Comparison of ENCODE assay signal across 8 mouse cellular contexts in genomic region chr17:35240384-35241304, GRCm38 (mm10). TPM values are rescaled to one million over a fixed set of nuclear protein-coding genes. Genes with fewer than 3 reads are reported as not detected.
DNase-seq lines count a peak whose midpoint lies in the region; ATAC-seq and TF ChIP-seq lines count a peak whose summit lies in the region.

No protein-coding gene starts in this region.

- H3K79me2 ChIP-seq in C2C12 (ENCODE audit: control insufficient read depth, insufficient read depth) = peaks cover 41% of the 10 kb centered on the region

- peak overlapping the region; percentile 81 for H3K4me2 ChIP-seq in forebrain, embryonic 16.5 days (ENCODE audit: low read length)

- peak overlapping the region; percentile 39 for H3ac ChIP-seq in C2C12 (ENCODE audit: control insufficient read depth, insufficient read length, low read depth)

- 22% methylated on average over 12 of the region's 12 CpGs for WGBS in forebrain, embryonic 16.5 days
- WGBS in limb, embryonic 10.5 days = 25% methylated on average over 12 of the region's 12 CpGs

- H3K79me3 ChIP-seq in C2C12 (ENCODE audit: low read depth) = peaks cover 37% of the 10 kb centered on the region

- no peak for TF ChIP-seq CTCF in C2C12 (IDR thresholded peaks at IDR 0.05; ENCODE audit: control insufficient read depth, insufficient read depth, insufficient read length)

- peak; percentile 54 for DNase-seq in cerebellum, adult 8-10 months
- no peak for DNase-seq in limb, embryonic 10.5 days (ENCODE audit: low spot score)
- peak; percentile 39 for DNase-seq in splenic B cell, adult 2 months (ENCODE audit: low read depth, low spot score)
- no peak for DNase-seq in right cerebral cortex, postnatal 25 days
- no peak for DNase-seq in left cerebral cortex, adult 8-10 months (ENCODE audit: low spot score in 2 of 2)

- ATAC-seq in cerebellum, adult (ENCODE audit: insufficient number of reproducible peaks, low FRiP score, low TSS enrichment) = no peak
- peak; percentile 0 for ATAC-seq in forebrain, embryonic 16.5 days

- peaks cover 44% of the 10 kb centered on the region for H3K4me1 ChIP-seq in forebrain, embryonic 16.5 days (replicated peaks; ENCODE audit: control insufficient read depth, insufficient read depth, low read length)
- peaks cover 41% of the 10 kb centered on the region for H3K4me1 ChIP-seq in limb, embryonic 10.5 days

- H3K27ac ChIP-seq in forebrain, embryonic 16.5 days (ENCODE audit: low read length) = peak overlapping the region; percentile 98
- H3K27ac ChIP-seq in limb, embryonic 10.5 days = peak overlapping the region; percentile 100

- no peaks in the 10 kb centered on the region for H3K27me3 ChIP-seq in C2C12 (ENCODE audit: control insufficient read depth, insufficient read depth, insufficient read length)
- no peaks in the 10 kb centered on the region for H3K27me3 ChIP-seq in forebrain, embryonic 16.5 days (replicated peaks; ENCODE audit: control insufficient read depth, insufficient read depth, low read length)
- no peaks in the 10 kb centered on the region for H3K27me3 ChIP-seq in limb, embryonic 10.5 days (ENCODE audit: low read depth, poor library complexity, severe bottlenecking)
- H3K27me3 ChIP-seq in splenic B cell, adult 2 months (ENCODE audit: control insufficient read depth, insufficient read depth, low read length, poor library complexity, severe bottlenecking) = no peaks in the 10 kb centered on the region

- peaks cover 29% of the 10 kb centered on the region for H3K36me3 ChIP-seq in C2C12 (ENCODE audit: control insufficient read depth, insufficient read depth)
- H3K36me3 ChIP-seq in forebrain, embryonic 16.5 days (ENCODE audit: control insufficient read depth, insufficient read depth) = peaks cover 16% of the 10 kb centered on the region
- peaks cover 35% of the 10 kb centered on the region for H3K36me3 ChIP-seq in limb, embryonic 10.5 days
- peaks cover 13% of the 10 kb centered on the region for H3K36me3 ChIP-seq in splenic B cell, adult 2 months (ENCODE audit: control insufficient read depth, insufficient read depth, low read length, poor library complexity, severe bottlenecking)

- peak overlapping the region; percentile 91 for H3K4me3 ChIP-seq in C2C12 (ENCODE audit: insufficient read depth, poor library complexity, severe bottlenecking)
- H3K4me3 ChIP-seq in forebrain, embryonic 16.5 days (replicated peaks; ENCODE audit: low read length) = peak overlapping the region; percentile 96
- H3K4me3 ChIP-seq in limb, embryonic 10.5 days = peak overlapping the region; percentile 99

- no peaks in the 10 kb centered on the region for H3K9me3 ChIP-seq in forebrain, embryonic 16.5 days (ENCODE audit: control insufficient read depth, low read length)
- no peaks in the 10 kb centered on the region for H3K9me3 ChIP-seq in limb, embryonic 10.5 days (replicated peaks)

- peak overlapping the region; percentile 100 for H3K9ac ChIP-seq in forebrain, embryonic 16.5 days (replicated peaks; ENCODE audit: low read depth, low read length)

TF ChIP-seq in C2C12, 6 proteins besides CTCF, POLR2A, EP300 and RAD21:
- TF ChIP-seq MAX (IDR thresholded peaks at IDR 0.05) (no peak), CEBPB (IDR thresholded peaks at IDR 0.05; ENCODE audit: low read depth) (no peak), MYOD1 (IDR thresholded peaks at IDR 0.05; ENCODE audit: control insufficient read depth, insufficient read length, low read depth) (no peak), USF1 (IDR thresholded peaks at IDR 0.05; ENCODE audit: low read depth) (no peak), MYOG (IDR thresholded peaks at IDR 0.05; ENCODE audit: control insufficient read depth, extremely low read depth, insufficient read length) (no peak), FOSL1 (IDR thresholded peaks at IDR 0.05; ENCODE audit: insufficient read depth, low read length, poor library complexity, severe bottlenecking) (no peak)

RNA-seq across cellular contexts. Expression of gene Ddx39b, which starts 0.9 kb away (rescaled TPM):
- polyA plus RNA-seq in C2C12 (2012; fragmentation: generic; extraction: Trizol) = 330 TPM
- 466 and 471 TPM in 2 replicates for polyA plus RNA-seq in forebrain, embryonic 16.5 days (2015; fragmentation: Nextera tagmentation; extraction: Ambion mirVana)
- polyA plus RNA-seq in limb, embryonic 10.5 days (2016; fragmentation: Nextera tagmentation; extraction: Ambion mirVana) = 749 and 792 TPM in 2 replicates
- total RNA-seq in left cerebral cortex, adult 8-10 months (2022) = 100 to 1,000 TPM; 175 to 212 (median 200) TPM

RNA-seq across cellular contexts. Expression of gene Nfkbil1, which starts 5.1 kb away (rescaled TPM):
- polyA plus RNA-seq in C2C12 (2012; fragmentation: generic; extraction: Trizol) = 20.1 TPM
- polyA plus RNA-seq in forebrain, embryonic 16.5 days (2015; fragmentation: Nextera tagmentation; extraction: Ambion mirVana) = 9.5 and 10.7 TPM in 2 replicates
- polyA plus RNA-seq in limb, embryonic 10.5 days (2016; fragmentation: Nextera tagmentation; extraction: Ambion mirVana) = 10.7 and 12.1 TPM in 2 replicates
- total RNA-seq in left cerebral cortex, adult 8-10 months (2022) = 10 to 100 TPM; 14.1 to 18.8 (median 17.1) TPM

RNA-seq across cellular contexts. Expression of gene Atp6v1g2, which starts 7.2 kb away (rescaled TPM):
- 1.4 TPM for polyA plus RNA-seq in C2C12 (2012; fragmentation: generic; extraction: Trizol)
- polyA plus RNA-seq in forebrain, embryonic 16.5 days (2015; fragmentation: Nextera tagmentation; extraction: Ambion mirVana) = 46.2 and 64.8 TPM in 2 replicates
- 4.5 and 5.2 TPM in 2 replicates for polyA plus RNA-seq in limb, embryonic 10.5 days (2016; fragmentation: Nextera tagmentation; extraction: Ambion mirVana)
- 100 to 1,000 TPM; 552 to 589 (median 575) TPM for total RNA-seq in left cerebral cortex, adult 8-10 months (2022)

RNA-seq across cellular contexts. Expression of gene Gm16181, which starts 20.0 kb away (rescaled TPM):
- polyA plus RNA-seq in C2C12 (2012; fragmentation: generic; extraction: Trizol) = not detected
- polyA plus RNA-seq in forebrain, embryonic 16.5 days (2015; fragmentation: Nextera tagmentation; extraction: Ambion mirVana) = 0.62 TPM in 1 of 2 replicates, not detected in the other
- 0.30 and 0.33 TPM in 2 replicates for polyA plus RNA-seq in limb, embryonic 10.5 days (2016; fragmentation: Nextera tagmentation; extraction: Ambion mirVana)
- total RNA-seq in left cerebral cortex, adult 8-10 months (2022) = not detected

RNA-seq across cellular contexts. Expression of gene H2-D1, which starts 21.9 kb away (rescaled TPM):
- 23.5 TPM for polyA plus RNA-seq in C2C12 (2012; fragmentation: generic; extraction: Trizol)
- polyA plus RNA-seq in forebrain, embryonic 16.5 days (2015; fragmentation: Nextera tagmentation; extraction: Ambion mirVana) = 48.1 and 65.7 TPM in 2 replicates
- polyA plus RNA-seq in limb, embryonic 10.5 days (2016; fragmentation: Nextera tagmentation; extraction: Ambion mirVana) = 21.4 and 23.1 TPM in 2 replicates
- 10 to 100 TPM; 29.5 to 72.8 (median 47.5) TPM for total RNA-seq in left cerebral cortex, adult 8-10 months (2022)

Comparison
In these comparisons a context has a peak if more than half of its experiments do, and no peak if none do; other contexts are left out.
1. DNase-seq: peak in cerebellum, adult 8-10 months (single experiment) and splenic B cell, adult 2 months (single experiment); none in limb, embryonic 10.5 days (single experiment), right cerebral cortex, postnatal 25 days (single experiment) and left cerebral cortex, adult 8-10 months (0 of 2).
2. Peak in every context shown above with its lines, with median percentiles within 50 percentile points of each other: H3K4me3 ChIP-seq.